Mouse (Mus musculus) adrenal gland, postnatal 25 days (tissue): ENCODE measurements around the gene Clec4a2. TPM values are rescaled to one million over a fixed set of nuclear protein-coding genes. Genes with fewer than 3 reads are reported as not detected.
"Not testable (repeated sequence)": the region's sequence is repeated elsewhere in the genome, so short reads cannot be mapped to it uniquely, and the experiment has no call there.

ENCODE experiments used
- DNase-seq: peaks from one replicate; pipeline ENCODE4 v3.0.0; 2021; ENCODE audit warnings: mixed read lengths
- long read RNA-seq: library from polyadenylated mRNA; stranded (forward); transcript quantifications from one replicate; pipeline ENCODE4 v2.0.0, GENCODE M21; 2021
- total RNA-seq: library from RNA; stranded (reverse); gene quantifications from 2 replicates; pipeline ENCODE4 v1.2.3, GENCODE M21; 2021

Clec4a2 gene
- total RNA-seq: 2.2 and 2.4 TPM in 2 replicates
- long read RNA-seq, partial matches to known transcripts: 0 of 1 reads
- long read RNA-seq, other reads (novel, unspliced or antisense): 0 of 1 reads

GRCm38 (mm10) chr6:123106128-123106527 lies at the start of gene Clec4a2:
TSS of gene Clec4a2 (plus strand) at chr6:123106428.
- not testable (repeated sequence) for DNase-seq

DNA sequence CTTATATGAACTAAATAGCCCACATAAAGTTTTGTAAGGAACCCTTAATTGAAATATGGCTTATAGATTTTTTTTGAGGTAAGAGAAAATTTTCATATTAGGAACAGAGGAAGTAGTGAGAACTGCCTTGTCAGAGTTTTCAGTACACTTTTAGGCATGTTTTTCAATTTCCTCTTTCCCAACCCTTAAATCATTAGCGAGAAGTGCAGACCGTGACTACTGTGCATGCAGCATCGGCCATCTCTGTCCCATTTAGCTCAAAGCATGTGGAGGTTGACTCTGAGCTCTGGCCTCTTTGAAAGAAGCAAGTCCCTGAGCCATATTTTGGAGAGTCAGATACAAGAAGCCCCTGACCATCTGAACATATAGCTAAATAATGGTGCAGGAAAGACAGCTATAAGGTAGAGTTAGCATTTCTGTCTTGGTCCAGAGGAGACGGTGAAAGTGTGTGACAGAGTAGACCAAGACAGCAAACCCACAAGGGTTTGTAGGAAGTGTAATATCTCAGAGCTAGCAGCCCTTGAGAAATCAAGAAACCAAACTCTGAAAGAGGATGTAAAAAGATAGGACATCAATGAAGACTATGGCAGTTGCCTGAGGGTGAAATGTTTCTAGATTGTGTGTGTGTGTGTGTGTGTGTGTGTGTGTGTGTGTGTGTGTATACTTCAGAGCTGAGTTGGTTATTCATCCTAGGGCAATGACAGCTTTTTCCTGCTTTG lies 10.9 kb upstream of the Clec4a2 start:
- DNase-seq: no peak

- DNase-seq: no peak
Measured at GRCm38 (mm10) chr6:123123195-123123594, 17.0 kb downstream of the Clec4a2 start.

GRCm38 (mm10) chr6:123127173-123127572 lies 20.9 kb downstream of the Clec4a2 start:
- no peak for DNase-seq

- DNase-seq: not testable (repeated sequence)
Measured at GRCm38 (mm10) chr6:123137766-123138526, 31.7 kb downstream of the Clec4a2 start.

DNA sequence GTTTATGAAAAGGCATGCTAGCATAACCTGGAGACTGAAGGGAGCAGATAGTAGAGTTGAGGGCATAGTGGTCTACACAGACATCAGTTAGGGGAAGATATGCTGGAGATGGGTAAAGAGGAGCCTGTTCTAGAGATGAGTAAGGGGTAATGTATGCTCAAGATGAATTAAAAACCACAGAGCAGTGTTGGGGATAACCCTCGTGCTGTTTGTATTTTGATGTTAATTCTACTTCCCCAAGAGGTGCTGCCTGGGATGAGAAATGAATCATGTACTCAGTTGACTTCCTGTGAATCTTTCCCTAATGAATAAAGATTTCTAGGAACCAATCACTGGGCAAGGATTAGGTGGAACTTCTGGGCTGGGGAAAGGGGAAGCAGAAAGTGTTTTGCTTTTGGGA lies 63.9 kb downstream of the Clec4a2 start:
- no peak for DNase-seq

GRCm38 (mm10) chr6:123171040-123171439 lies 64.8 kb downstream of the Clec4a2 start:
- no peak for DNase-seq

DNA sequence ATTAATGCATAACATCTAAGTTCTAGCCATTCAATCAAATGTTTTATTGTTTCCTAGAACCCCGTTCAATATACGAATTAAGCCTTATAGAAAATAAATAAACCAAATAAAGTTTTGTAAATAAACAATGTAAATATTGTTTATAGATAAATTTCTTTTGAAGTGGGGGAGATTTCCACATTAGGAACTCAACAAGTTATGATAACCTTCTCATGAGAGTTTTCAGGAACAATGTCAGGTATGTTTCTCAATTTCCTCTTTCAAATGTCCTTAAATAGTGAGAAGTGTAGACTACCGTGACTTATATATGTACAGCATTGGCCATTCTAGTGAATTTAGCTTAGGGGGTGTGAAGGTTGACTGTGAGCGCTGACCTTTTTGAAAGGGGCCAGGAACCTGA lies 66.4 kb downstream of the Clec4a2 start, which contains the start of gene Clec4b2:
Gene Clec4b2, plus strand, starts transcription at position 301 of the 400 bp plus-strand sequence.
- no peak for DNase-seq

DNA sequence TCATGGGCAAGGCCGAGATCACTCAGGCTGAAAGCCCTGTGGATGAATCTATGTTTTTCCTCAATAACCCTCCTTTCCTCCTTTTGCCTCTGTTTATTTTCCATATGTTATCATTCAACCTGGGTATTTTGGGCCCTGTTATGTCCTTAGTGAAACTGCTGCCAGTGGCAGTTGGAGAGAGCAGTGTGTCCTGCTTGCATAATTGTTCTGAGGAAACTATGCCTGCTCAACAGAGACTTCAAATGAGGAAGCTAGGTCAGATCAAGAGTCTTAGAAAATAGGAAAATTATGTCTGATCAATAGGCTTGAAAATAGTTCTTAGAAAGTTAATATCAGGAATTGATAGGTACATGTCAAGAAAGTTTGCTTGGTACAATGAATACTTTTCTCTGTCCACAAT lies 69.3 kb downstream of the Clec4a2 start:
- DNase-seq: no peak

- not testable (repeated sequence) for DNase-seq
Measured at GRCm38 (mm10) chr6:123184862-123185261, 78.6 kb downstream of the Clec4a2 start.

Other genes with a start within 250 kb of the Clec4a2 start
- gene Necap1, start 232.0 kb upstream of the Clec4a2 start, total RNA-seq: 52.5 and 52.9 TPM in 2 replicates
- gene Clec4a1, start 184.6 kb upstream of the Clec4a2 start, total RNA-seq: 1.0 and 1.6 TPM in 2 replicates
- 2.5 and 4.0 TPM in 2 replicates for gene Clec4a3, start 153.9 kb upstream of the Clec4a2 start, total RNA-seq
- gene Clec4a4, start 116.1 kb upstream of the Clec4a2 start, total RNA-seq: not detected in 2 replicates
- gene Clec4b1, start 56.5 kb upstream of the Clec4a2 start, total RNA-seq: 0.52 TPM in 1 of 2 replicates, not detected in the other
- not detected in 2 replicates for gene Clec4b2, start 66.5 kb downstream of the Clec4a2 start, total RNA-seq
- 1.3 and 1.5 TPM in 2 replicates for gene Clec4n, start 123.4 kb downstream of the Clec4a2 start, total RNA-seq
- gene Clec4d, start 155.7 kb downstream of the Clec4a2 start, total RNA-seq: 0.36 TPM in 1 of 2 replicates, not detected in the other
- not detected in 2 replicates for gene Clec4e, start 183.4 kb downstream of the Clec4a2 start, total RNA-seq
- gene Vmn2r19, start 201.9 kb downstream of the Clec4a2 start, total RNA-seq: not detected in 2 replicates